Mouse (Mus musculus): ENCODE measurements at regions not wholly inside any gene's neighbourhood (a gene's known extent, or its start where the extent isn't known, plus 50 kb on each side); places are given as distances from the start of the nearest gene placed in this dataset.

GRCm38 (mm10) chr7:37359473-37359872 lies 414.0 kb downstream of the Zfp536 start:
- no peak for TF ChIP-seq CTCF (IDR thresholded peaks at IDR 0.05; ENCODE audit: borderline replicate concordance, insufficient read depth, low read length)
- TF ChIP-seq POLR2A (IDR thresholded peaks at IDR 0.05; ENCODE audit: low read depth, low read length): no peak

All from embryonic fibroblast, embryonic 13.5 days (primary cell).